Mouse (Mus musculus) kidney, embryonic 16.5 days (tissue): ENCODE measurements around the gene Hjurp. TPM values are rescaled to one million over a fixed set of nuclear protein-coding genes. Genes with fewer than 3 reads are reported as not detected.

Experiments used
- ATAC-seq: fragments of 200-750 bp; cut with Nextera tagmentation; 2 replicates; pipeline ENCODE4 v1.8.0; 2017; ENCODE audit warnings: moderate TSS enrichment; ENCODE audit not compliant: low FRiP score, low TSS enrichment
- H3K27ac ChIP-seq: fragments of 300-500 bp; sonication (generic); 2 replicates; pipeline ENCODE4 v1.5.1; 2014; ENCODE audit warnings: low read length
- H3K27me3 ChIP-seq: fragments of 300-500 bp; sonication (generic); 2 replicates; pipeline ENCODE4 v1.6.1; 2014; ENCODE audit warnings: low read length, control low read depth, mixed read lengths; ENCODE audit not compliant: insufficient read depth
- H3K36me3 ChIP-seq: fragments of 300-500 bp; sonication (generic); 2 replicates; pipeline ENCODE4 v1.6.1; 2014; ENCODE audit warnings: low read length, control low read depth, mixed read lengths; ENCODE audit not compliant: insufficient read depth
- H3K4me1 ChIP-seq: fragments of 300-500 bp; sonication (generic); 2 replicates; pipeline ENCODE4 v1.6.1; 2014; ENCODE audit warnings: low read length, control low read depth, mixed read lengths; ENCODE audit not compliant: insufficient read depth
- H3K4me2 ChIP-seq: fragments of 300-500 bp; sonication (generic); replicated peaks from 2 replicates; pipeline ENCODE4 v1.6.1; 2014; ENCODE audit warnings: low read depth, low read length
- H3K4me3 ChIP-seq: fragments of 300-500 bp; sonication (generic); 2 replicates; pipeline ENCODE4 v1.5.1; 2014; ENCODE audit warnings: mild to moderate bottlenecking, low read length
- H3K9ac ChIP-seq: fragments of 300-500 bp; sonication (generic); replicated peaks from 2 replicates; pipeline ENCODE4 v1.6.1; 2014; ENCODE audit warnings: low read length
- H3K9me3 ChIP-seq: fragments of 300-500 bp; sonication (generic); 2 replicates; pipeline ENCODE4 v1.6.1; 2016; ENCODE audit warnings: low read length, control low read depth
- WGBS: fragments of 180-500 bp; shearing (Covaris S2); extraction: QIAGEN DNeasy Blood & Tissue Kit; methylation state at CpG from one replicate; pipeline ENCODE4 v1.1.7; 2014; 5-methylcytosine and 5-hydroxymethylcytosine counted together
- polyA plus RNA-seq: library from polyadenylated mRNA; unstranded; fragments of >200 nt; fragmentation: Nextera tagmentation; extraction: Ambion mirVana; gene quantifications from 2 replicates; pipeline ENCODE4 v1.2.1, GENCODE M21; 2015

Hjurp gene
- polyA plus RNA-seq, 1 experiment from 2014 or later = 168 TPM

GRCm38 (mm10) chr1:88256886-88257663, 20.4 kb downstream of the Hjurp start:
- Histone ChIP-seq H3K27ac (no peak overlapping the region), H3K27me3 (no peaks in the 10 kb centered on the region), H3K36me3 (peaks cover 25% of the 10 kb centered on the region), H3K4me3 (no peak overlapping the region), H3K9me3 (peaks cover 41% of the 10 kb centered on the region), H3K9ac (no peak overlapping the region), H3K4me1 (peaks cover 13% of the 10 kb centered on the region), H3K4me2 (no peak overlapping the region)
- WGBS = 79% methylated on average over 10 of the region's 10 CpGs
- ATAC-seq = no peak

DNA sequence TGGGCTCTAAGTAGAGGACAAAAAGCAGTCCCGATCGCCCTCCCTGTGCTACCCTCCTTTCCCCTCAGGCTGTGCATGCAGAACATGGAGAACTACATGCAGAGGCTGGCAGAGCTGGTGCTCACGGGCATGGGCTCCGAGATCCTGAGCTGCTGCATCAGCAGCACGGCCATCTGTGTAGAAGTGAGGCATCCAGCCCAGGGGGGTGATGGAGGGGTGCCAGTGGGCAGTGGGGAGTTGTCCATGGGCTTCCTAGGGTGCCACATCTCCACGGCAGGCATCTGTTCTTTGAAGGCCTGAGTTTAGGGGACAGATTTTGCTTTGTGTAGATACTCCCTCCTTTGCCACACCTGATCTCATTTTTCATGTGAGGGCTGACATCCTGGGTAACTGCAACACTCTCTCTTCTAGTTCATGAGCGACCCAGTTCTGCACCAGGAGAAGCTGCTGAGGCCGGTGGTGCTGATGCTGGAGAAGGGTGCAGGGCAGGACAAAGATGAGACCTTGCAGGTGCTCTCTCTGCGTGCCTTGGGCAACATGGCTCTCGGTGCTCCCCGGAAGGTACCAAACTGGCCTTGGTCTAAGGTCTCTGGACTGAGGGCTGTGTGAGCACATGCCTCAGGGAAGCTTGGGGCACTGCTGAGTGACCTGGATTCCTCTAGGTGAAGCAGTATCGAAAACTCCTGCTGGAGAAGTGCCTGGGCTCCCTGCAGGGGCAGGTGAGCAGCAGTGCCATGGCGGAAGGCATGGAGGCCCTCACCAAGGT, 21.3 kb downstream of the Hjurp start:
- Histone ChIP-seq H3K9me3 (peaks cover 44% of the 10 kb centered on the region), H3K4me2 (no peak overlapping the region), H3K27me3 (no peaks in the 10 kb centered on the region), H3K27ac (no peak overlapping the region), H3K4me1 (peaks cover 13% of the 10 kb centered on the region), H3K9ac (no peak overlapping the region), H3K4me3 (no peak overlapping the region), H3K36me3 (peaks cover 16% of the 10 kb centered on the region)
- WGBS = 82% methylated on average over 13 of the region's 13 CpGs
- no peak for ATAC-seq

DNA sequence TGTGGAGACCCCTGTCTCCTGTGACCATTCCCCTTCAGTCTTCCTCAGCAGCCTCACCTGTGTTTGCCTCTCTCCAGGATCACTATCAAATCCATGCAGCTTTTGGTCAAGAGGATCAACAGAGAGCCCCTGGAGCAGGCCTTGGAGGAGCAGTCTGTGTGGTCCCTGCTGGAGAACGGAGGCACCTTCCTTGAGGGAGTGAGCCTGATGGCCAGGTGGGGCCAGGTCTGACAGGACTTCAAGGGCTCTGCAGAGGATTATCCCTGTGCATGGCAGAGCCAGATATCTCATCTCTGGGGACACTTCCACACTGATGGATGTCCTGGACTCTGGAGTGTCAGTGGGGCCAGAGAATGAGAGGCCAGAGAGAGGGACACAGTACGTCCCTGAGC, 22.0 kb downstream of the Hjurp start:
- peaks cover 10% of the 10 kb centered on the region for H3K36me3 ChIP-seq
- H3K27ac ChIP-seq = no peak overlapping the region
- 54% methylated on average over 2 of the region's 2 CpGs for WGBS
- no peak for ATAC-seq
- no peak overlapping the region for H3K4me3 ChIP-seq
- peaks cover 13% of the 10 kb centered on the region for H3K4me1 ChIP-seq
- no peak overlapping the region for H3K4me2 ChIP-seq
- no peak overlapping the region for H3K9ac ChIP-seq
- H3K27me3 ChIP-seq = no peaks in the 10 kb centered on the region
- H3K9me3 ChIP-seq = peaks cover 51% of the 10 kb centered on the region

GRCm38 (mm10) chr1:88254793-88255465, 22.5 kb downstream of the Hjurp start:
- Histone ChIP-seq H3K9ac (no peak overlapping the region), H3K27ac (no peak overlapping the region), H3K9me3 (peaks cover 56% of the 10 kb centered on the region), H3K36me3 (peaks cover 6% of the 10 kb centered on the region), H3K27me3 (no peaks in the 10 kb centered on the region), H3K4me2 (no peak overlapping the region), H3K4me3 (no peak overlapping the region), H3K4me1 (peaks cover 10% of the 10 kb centered on the region)
- 82% methylated on average over 12 of the region's 12 CpGs for WGBS
- no peak for ATAC-seq

DNA sequence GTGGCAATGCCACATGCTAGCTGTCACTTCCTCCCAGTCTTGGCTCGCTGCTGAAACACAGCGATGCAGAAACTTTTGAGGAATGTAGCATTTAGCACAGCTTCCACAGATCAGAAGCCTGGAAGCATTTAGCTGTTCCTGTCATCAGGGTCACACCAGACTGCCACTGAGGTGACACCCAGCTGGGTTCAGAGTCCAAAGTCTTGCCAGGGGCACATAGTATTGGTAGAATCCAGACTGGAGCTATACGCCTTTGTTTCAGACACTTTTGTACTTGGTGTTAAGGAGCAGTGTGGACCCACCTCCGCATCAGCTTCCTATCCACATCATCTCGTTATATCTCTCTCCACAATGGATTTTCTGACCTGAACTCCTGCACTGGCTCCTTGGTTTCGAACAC, 23.9 kb downstream of the Hjurp start:
- peaks cover 70% of the 10 kb centered on the region for H3K9me3 ChIP-seq
- H3K27me3 ChIP-seq = no peaks in the 10 kb centered on the region
- H3K27ac ChIP-seq = no peak overlapping the region
- WGBS = 68% methylated on average over 6 of the region's 6 CpGs
- no peaks in the 10 kb centered on the region for H3K4me1 ChIP-seq
- H3K4me2 ChIP-seq = no peak overlapping the region
- ATAC-seq = no peak
- H3K36me3 ChIP-seq = no peaks in the 10 kb centered on the region
- no peak overlapping the region for H3K4me3 ChIP-seq
- H3K9ac ChIP-seq = no peak overlapping the region

GRCm38 (mm10) chr1:88253106-88253505, 24.3 kb downstream of the Hjurp start:
- Histone ChIP-seq H3K4me1 (no peaks in the 10 kb centered on the region), H3K9ac (no peak overlapping the region), H3K4me3 (no peak overlapping the region), H3K4me2 (no peak overlapping the region), H3K27me3 (no peaks in the 10 kb centered on the region), H3K9me3 (peaks cover 74% of the 10 kb centered on the region), H3K27ac (no peak overlapping the region), H3K36me3 (no peaks in the 10 kb centered on the region)
- WGBS = 65% methylated on average over 8 of the region's 8 CpGs
- ATAC-seq = no peak

DNA sequence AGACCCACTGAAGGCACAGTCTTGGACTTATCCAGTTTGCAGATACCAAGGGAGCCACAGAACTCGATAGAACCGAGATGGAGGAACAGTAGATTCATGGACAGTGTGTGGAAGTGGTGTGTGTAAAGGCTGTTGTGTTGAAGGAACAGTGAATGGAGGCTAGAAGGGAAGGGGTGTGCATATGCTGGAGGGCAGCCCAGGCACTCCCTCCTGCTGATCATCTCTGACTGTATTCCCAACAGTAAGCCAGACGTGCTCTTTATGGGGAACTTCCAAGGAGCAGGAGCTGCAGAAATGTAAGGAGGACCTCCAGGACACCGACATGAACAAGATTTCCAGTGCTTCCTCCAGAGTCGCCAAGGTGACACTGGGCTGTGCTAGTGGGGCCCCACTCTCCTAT, 27.4 kb downstream of the Hjurp start:
- Histone ChIP-seq H3K9ac (no peak overlapping the region), H3K9me3 (peaks cover 90% of the 10 kb centered on the region), H3K27me3 (no peaks in the 10 kb centered on the region), H3K4me3 (no peak overlapping the region), H3K4me2 (no peak overlapping the region), H3K4me1 (no peaks in the 10 kb centered on the region), H3K27ac (no peak overlapping the region), H3K36me3 (no peaks in the 10 kb centered on the region)
- 79% methylated on average over 5 of the region's 5 CpGs for WGBS
- ATAC-seq = no peak

DNA sequence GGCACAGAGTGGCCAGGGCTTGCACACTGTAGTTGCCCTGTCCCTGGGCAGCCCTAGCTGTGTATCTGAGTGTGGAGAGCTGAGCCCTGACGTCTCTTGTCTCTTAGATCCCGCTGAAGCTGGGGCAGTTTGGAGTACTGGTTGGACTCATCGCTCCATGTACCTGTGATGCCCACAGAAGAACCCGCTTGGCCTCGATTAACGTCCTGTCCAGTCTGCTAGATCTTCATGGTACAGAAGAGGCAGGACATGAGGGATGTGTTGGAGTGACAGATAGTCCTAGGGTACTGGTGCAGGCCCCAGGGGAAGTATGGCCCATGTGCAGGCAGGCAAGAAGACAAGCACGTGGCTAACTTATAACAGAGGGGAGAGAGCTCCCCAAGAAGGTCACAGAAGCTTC, 27.8 kb downstream of the Hjurp start:
- no peak overlapping the region for H3K4me2 ChIP-seq
- H3K9me3 ChIP-seq = peaks cover 90% of the 10 kb centered on the region
- H3K36me3 ChIP-seq = no peaks in the 10 kb centered on the region
- H3K27me3 ChIP-seq = no peaks in the 10 kb centered on the region
- H3K4me3 ChIP-seq = no peak overlapping the region
- ATAC-seq = no peak
- no peak overlapping the region for H3K27ac ChIP-seq
- WGBS = 78% methylated on average over 7 of the region's 7 CpGs
- no peak overlapping the region for H3K9ac ChIP-seq
- no peaks in the 10 kb centered on the region for H3K4me1 ChIP-seq

DNA sequence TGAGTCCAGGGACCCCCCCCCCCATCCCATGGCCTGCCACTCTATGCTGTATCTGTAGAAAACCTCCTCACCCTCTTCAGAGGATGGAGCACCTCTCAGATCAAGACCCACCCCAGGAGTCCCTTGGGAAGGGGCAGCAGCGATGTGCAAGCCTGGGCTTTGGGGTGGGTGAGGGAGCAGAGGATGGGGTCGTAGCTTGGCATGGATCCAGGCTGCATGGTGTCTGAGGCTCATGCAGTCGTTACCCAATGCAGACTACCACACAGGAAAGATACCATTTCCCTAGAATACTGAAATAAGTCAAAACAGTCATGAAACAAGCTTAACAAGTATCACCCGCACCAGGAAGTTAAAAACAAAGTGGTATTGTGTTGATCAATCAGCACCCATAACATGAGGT, 28.8 kb downstream of the Hjurp start:
- Histone ChIP-seq H3K4me1 (no peaks in the 10 kb centered on the region), H3K27me3 (no peaks in the 10 kb centered on the region), H3K27ac (no peak overlapping the region), H3K4me2 (no peak overlapping the region), H3K36me3 (no peaks in the 10 kb centered on the region), H3K9me3 (peaks cover 93% of the 10 kb centered on the region), H3K4me3 (no peak overlapping the region), H3K9ac (no peak overlapping the region)
- 69% methylated on average over 4 of the region's 4 CpGs for WGBS
- no peak for ATAC-seq

GRCm38 (mm10) chr1:88247660-88248059, 29.8 kb downstream of the Hjurp start:
- H3K9me3 ChIP-seq = peaks cover 91% of the 10 kb centered on the region

More at GRCm38 (mm10) chr1:88247660-88248059, 29.8 kb downstream of the Hjurp start:
- WGBS = 57% methylated on average over 2 of the region's 2 CpGs
- Histone ChIP-seq H3K9ac (no peak overlapping the region), H3K36me3 (no peaks in the 10 kb centered on the region), H3K4me1 (no peaks in the 10 kb centered on the region), H3K4me3 (no peak overlapping the region), H3K4me2 (no peak overlapping the region), H3K27ac (no peak overlapping the region), H3K27me3 (no peaks in the 10 kb centered on the region)
- ATAC-seq = no peak
